Mouse (Mus musculus): ENCODE measurements at regions not wholly inside any gene's neighbourhood (a gene's known extent, or its start where the extent isn't known, plus 50 kb on each side); places are given as distances from the start of the nearest gene placed in this dataset.

- Histone ChIP-seq H3K4me3 (ENCODE audit: extremely low read depth, insufficient read depth, insufficient read length) (no peak overlapping the region), H3K36me3 (ENCODE audit: control insufficient read depth, insufficient read depth, low read length) (no peaks in the 10 kb centered on the region), H3K27ac (ENCODE audit: insufficient read depth, low read length) (no peak overlapping the region), H3K4me1 (ENCODE audit: control insufficient read depth, insufficient read depth, insufficient read length) (no peaks in the 10 kb centered on the region), H3K27me3 (ENCODE audit: control insufficient read depth, insufficient read depth, low read length) (no peaks in the 10 kb centered on the region; the same call in 1 of the 2 replicates)
- no peak for DNase-seq (ENCODE audit: low read depth in 1 of 2, low spot score in 2 of 2)
- WGBS, result 82% methylated on average over 6 of the region's 6 CpGs
- TF ChIP-seq POLR2A (IDR thresholded peaks at IDR 0.05; ENCODE audit: low read depth, low read length) (no peak), CTCF (IDR thresholded peaks at IDR 0.05; ENCODE audit: extremely low read depth, insufficient read depth, insufficient read length, insufficient replicate concordance) (no peak)
These were observed 60.9 kb upstream of the Ahi1 start for GRCm38 (mm10) chr10:20891426-20891825.

GRCm38 (mm10) chr10:20883618-20884017 is 68.7 kb upstream of the Ahi1 start:
- Histone ChIP-seq H3K4me3 (ENCODE audit: extremely low read depth, insufficient read depth, insufficient read length) (no peak overlapping the region), H3K36me3 (ENCODE audit: control insufficient read depth, insufficient read depth, low read length) (no peaks in the 10 kb centered on the region), H3K4me1 (ENCODE audit: control insufficient read depth, insufficient read depth, insufficient read length) (peaks cover 2% of the 10 kb centered on the region; the same call in 1 of the 2 replicates), H3K27ac (ENCODE audit: insufficient read depth, low read length) (no peak overlapping the region), H3K27me3 (ENCODE audit: control insufficient read depth, insufficient read depth, low read length) (no peaks in the 10 kb centered on the region)
- WGBS, result 85% methylated on average over 5 of the region's 5 CpGs
- DNase-seq (ENCODE audit: low read depth in 1 of 2, low spot score in 2 of 2), result no peak
- TF ChIP-seq CTCF (IDR thresholded peaks at IDR 0.05; ENCODE audit: extremely low read depth, insufficient read depth, insufficient read length, insufficient replicate concordance) (no peak), POLR2A (IDR thresholded peaks at IDR 0.05; ENCODE audit: low read depth, low read length) (no peak)

GRCm38 (mm10) chr10:20882599-20882998 is 69.7 kb upstream of the Ahi1 start:
- TF ChIP-seq CTCF (IDR thresholded peaks at IDR 0.05; ENCODE audit: extremely low read depth, insufficient read depth, insufficient read length, insufficient replicate concordance), result no peak
- TF ChIP-seq POLR2A (IDR thresholded peaks at IDR 0.05; ENCODE audit: low read depth, low read length), result no peak
- Histone ChIP-seq H3K27me3 (ENCODE audit: control insufficient read depth, insufficient read depth, low read length) (no peaks in the 10 kb centered on the region), H3K4me3 (ENCODE audit: extremely low read depth, insufficient read depth, insufficient read length) (no peak overlapping the region), H3K27ac (ENCODE audit: insufficient read depth, low read length) (no peak overlapping the region), H3K36me3 (ENCODE audit: control insufficient read depth, insufficient read depth, low read length) (no peaks in the 10 kb centered on the region), H3K4me1 (ENCODE audit: control insufficient read depth, insufficient read depth, insufficient read length) (peaks cover 2% of the 10 kb centered on the region; the same call in 1 of the 2 replicates)
- WGBS, result 7% methylated on average over 8 of the region's 8 CpGs
- peak; percentile 8 to 38 for DNase-seq (ENCODE audit: low read depth in 1 of 2, low spot score in 2 of 2)

- 62% methylated on average over 4 of the region's 4 CpGs for WGBS
- Histone ChIP-seq H3K27ac (ENCODE audit: insufficient read depth, low read length) (no peak overlapping the region), H3K4me3 (ENCODE audit: extremely low read depth, insufficient read depth, insufficient read length) (no peak overlapping the region), H3K27me3 (ENCODE audit: control insufficient read depth, insufficient read depth, low read length) (no peaks in the 10 kb centered on the region), H3K4me1 (ENCODE audit: control insufficient read depth, insufficient read depth, insufficient read length) (peaks cover 2% of the 10 kb centered on the region; the same call in 1 of the 2 replicates), H3K36me3 (ENCODE audit: control insufficient read depth, insufficient read depth, low read length) (no peaks in the 10 kb centered on the region)
- TF ChIP-seq POLR2A (IDR thresholded peaks at IDR 0.05; ENCODE audit: low read depth, low read length) (no peak), CTCF (IDR thresholded peaks at IDR 0.05; ENCODE audit: extremely low read depth, insufficient read depth, insufficient read length, insufficient replicate concordance) (no peak)
- DNase-seq (ENCODE audit: low read depth in 1 of 2, low spot score in 2 of 2), result no peak
These were observed 72.1 kb upstream of the Ahi1 start for GRCm38 (mm10) chr10:20880251-20880650.

GRCm38 (mm10) chr10:20879482-20879881 is 72.9 kb upstream of the Ahi1 start:
- 20% methylated on average over 8 of the region's 8 CpGs for WGBS
- Histone ChIP-seq H3K36me3 (ENCODE audit: control insufficient read depth, insufficient read depth, low read length) (no peaks in the 10 kb centered on the region), H3K27me3 (ENCODE audit: control insufficient read depth, insufficient read depth, low read length) (no peaks in the 10 kb centered on the region), H3K27ac (ENCODE audit: insufficient read depth, low read length) (no peak overlapping the region), H3K4me3 (ENCODE audit: extremely low read depth, insufficient read depth, insufficient read length) (no peak overlapping the region), H3K4me1 (ENCODE audit: control insufficient read depth, insufficient read depth, insufficient read length) (peaks cover 2% of the 10 kb centered on the region; the same call in 1 of the 2 replicates)
- DNase-seq (ENCODE audit: low read depth in 1 of 2, low spot score in 2 of 2), result no peak
- TF ChIP-seq CTCF (IDR thresholded peaks at IDR 0.05; ENCODE audit: extremely low read depth, insufficient read depth, insufficient read length, insufficient replicate concordance) (no peak), POLR2A (IDR thresholded peaks at IDR 0.05; ENCODE audit: low read depth, low read length) (no peak)

- Histone ChIP-seq H3K27me3 (ENCODE audit: control insufficient read depth, insufficient read depth, low read length) (no peaks in the 10 kb centered on the region), H3K36me3 (ENCODE audit: control insufficient read depth, insufficient read depth, low read length) (no peaks in the 10 kb centered on the region), H3K4me3 (ENCODE audit: extremely low read depth, insufficient read depth, insufficient read length) (no peak overlapping the region), H3K4me1 (ENCODE audit: control insufficient read depth, insufficient read depth, insufficient read length) (no peaks in the 10 kb centered on the region), H3K27ac (ENCODE audit: insufficient read depth, low read length) (no peak overlapping the region)
- 95% methylated on average over 12 of the region's 12 CpGs for WGBS
- DNase-seq (ENCODE audit: low read depth in 1 of 2, low spot score in 2 of 2), result no peak
- TF ChIP-seq CTCF (IDR thresholded peaks at IDR 0.05; ENCODE audit: extremely low read depth, insufficient read depth, insufficient read length, insufficient replicate concordance), result no peak
- TF ChIP-seq POLR2A (IDR thresholded peaks at IDR 0.05; ENCODE audit: low read depth, low read length), result no peak
These were observed 85.3 kb upstream of the Ahi1 start for GRCm38 (mm10) chr10:20867076-20867475.

- 38% methylated on average over 4 of the region's 4 CpGs for WGBS
- Histone ChIP-seq H3K27ac (ENCODE audit: insufficient read depth, low read length) (no peak overlapping the region), H3K27me3 (ENCODE audit: control insufficient read depth, insufficient read depth, low read length) (no peaks in the 10 kb centered on the region), H3K36me3 (ENCODE audit: control insufficient read depth, insufficient read depth, low read length) (no peaks in the 10 kb centered on the region), H3K4me1 (ENCODE audit: control insufficient read depth, insufficient read depth, insufficient read length) (no peaks in the 10 kb centered on the region), H3K4me3 (ENCODE audit: extremely low read depth, insufficient read depth, insufficient read length) (no peak overlapping the region)
- TF ChIP-seq CTCF (IDR thresholded peaks at IDR 0.05; ENCODE audit: extremely low read depth, insufficient read depth, insufficient read length, insufficient replicate concordance), result no peak
- no peak for TF ChIP-seq POLR2A (IDR thresholded peaks at IDR 0.05; ENCODE audit: low read depth, low read length)
- DNase-seq (ENCODE audit: low read depth in 1 of 2, low spot score in 2 of 2), result no peak
These were observed 87.3 kb upstream of the Ahi1 start for GRCm38 (mm10) chr10:20865031-20865430.

All from spleen, adult 2 months (tissue).